Mouse (Mus musculus) mouse trophoblast stem cell (cell line): ENCODE data around the gene Klhl1.
"Not testable (repeated sequence)": the region's sequence is repeated elsewhere in the genome, so short reads cannot be mapped to it uniquely, and the experiment has no call there.

ENCODE experiments used
- in situ Hi-C, 2 experiments: fragments of 300-500 bp; cut with MseI, MboI; formaldehyde crosslinking; loops; 2 replicates in 1 of 2; 3 replicates in 1 of 2; pipeline ENCODE4 v1.15.1; 2025

Klhl1 gene

GRCm38 (mm10) chr14:96518954-96519682 is at the start of gene Klhl1:
Gene Klhl1, minus strand, starts transcription at chr14:96519102.
- in situ Hi-C loops, result no loop called here

GRCm38 (mm10) chr14:96553668-96554067 is 34.8 kb upstream of the Klhl1 start:
- in situ Hi-C loops, result no loop called here

- in situ Hi-C loops, result no loop called here
These were observed 550 bp downstream of the Klhl1 start for GRCm38 (mm10) chr14:96518151-96518953.

GRCm38 (mm10) chr14:96517727-96518126 is 1.2 kb downstream of the Klhl1 start:
- in situ Hi-C loops, result no loop called here

GRCm38 (mm10) chr14:96499936-96500335 is 19.0 kb downstream of the Klhl1 start:
- in situ Hi-C loops, result no loop called here

- in situ Hi-C loops, result no loop called here
These were observed 47.1 kb downstream of the Klhl1 start for GRCm38 (mm10) chr14:96471812-96472211.

- in situ Hi-C loops, result no loop called here
These were observed 47.6 kb downstream of the Klhl1 start for GRCm38 (mm10) chr14:96471336-96471735.

- in situ Hi-C loops, result no loop called here
These were observed 57.1 kb downstream of the Klhl1 start for GRCm38 (mm10) chr14:96461756-96462155.

GRCm38 (mm10) chr14:96392032-96392737 is 126.7 kb downstream of the Klhl1 start:
- in situ Hi-C loops, result no loop called here

GRCm38 (mm10) chr14:96362727-96363126 is 156.2 kb downstream of the Klhl1 start:
- in situ Hi-C loops, result no loop called here

- in situ Hi-C loops, result no loop called here
These were observed 170.7 kb downstream of the Klhl1 start for GRCm38 (mm10) chr14:96348220-96348619.

- in situ Hi-C loops, result no loop called here
These were observed 187.8 kb downstream of the Klhl1 start for GRCm38 (mm10) chr14:96331069-96331468.

GRCm38 (mm10) chr14:96217805-96218441 is 301.0 kb downstream of the Klhl1 start:
- in situ Hi-C loops, result no loop called here

- in situ Hi-C loops, result not testable (repeated sequence)
These were observed 324.1 kb downstream of the Klhl1 start for GRCm38 (mm10) chr14:96194795-96195194.

- in situ Hi-C loops, result no loop called here
These were observed 344.4 kb downstream of the Klhl1 start for GRCm38 (mm10) chr14:96174546-96174945.

- in situ Hi-C loops, result no loop called here
These were observed 375.8 kb downstream of the Klhl1 start for GRCm38 (mm10) chr14:96143137-96143536.

GRCm38 (mm10) chr14:96140246-96140645 is 378.7 kb downstream of the Klhl1 start:
- in situ Hi-C loops, result no loop called here

- in situ Hi-C loops, result no loop called here
These were observed 411.5 kb downstream of the Klhl1 start for GRCm38 (mm10) chr14:96107396-96107795.

GRCm38 (mm10) chr14:96081681-96082207 is 437.2 kb downstream of the Klhl1 start:
- in situ Hi-C loops, result no loop called here

- in situ Hi-C loops, result no loop called here
These were observed 453.0 kb downstream of the Klhl1 start for GRCm38 (mm10) chr14:96065884-96066283.
